In the genomic region with DNA sequence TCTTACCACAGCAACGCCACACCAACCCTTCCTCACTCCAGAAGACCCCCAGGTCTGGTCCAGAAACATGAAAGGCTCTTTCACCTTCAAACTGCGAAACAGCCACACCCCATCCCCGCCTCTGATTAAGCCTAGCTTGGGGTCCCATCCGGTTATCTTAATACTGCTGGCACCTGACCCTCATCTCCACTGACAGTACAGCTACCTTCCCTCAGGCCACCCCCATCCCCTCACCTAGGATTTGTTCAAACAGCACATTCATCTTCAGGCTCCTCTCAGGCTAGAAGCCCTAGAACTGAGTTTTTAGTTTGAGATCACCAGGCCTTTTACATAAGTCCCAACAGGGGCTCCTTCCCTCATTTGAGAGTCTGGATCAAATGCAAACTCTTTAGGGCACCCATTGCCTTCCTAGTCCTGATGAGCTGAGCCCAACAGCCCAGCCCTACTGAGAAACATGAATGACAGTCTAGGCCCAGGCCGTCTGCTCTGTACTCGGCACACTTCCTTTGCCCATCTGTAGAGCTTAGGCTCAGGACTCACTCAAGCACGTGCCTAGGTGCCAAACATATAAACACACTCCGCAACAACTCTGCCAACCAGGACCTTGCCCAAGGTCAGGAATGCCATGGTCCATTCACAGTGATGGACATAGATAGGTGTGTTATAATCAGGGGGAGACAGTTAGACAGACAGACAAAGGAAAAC, we compare ENCODE assay signal across 10 mouse cellular contexts. TPM values are rescaled to one million over a fixed set of nuclear protein-coding genes. Genes with fewer than 3 reads are reported as not detected.
DNase-seq lines count a peak whose midpoint lies in the region; ATAC-seq and TF ChIP-seq lines count a peak whose summit lies in the region.
"Had no signal": no experiment of that assay in that cellular context is flagged by ENCODE, and none has a peak within 500 bp of the region (broad histone marks: within the 10 kb centered on the region; RNA-seq: fewer than 3 reads in every experiment).

No protein-coding gene starts in this region.

- H3K9ac ChIP-seq in hindbrain, embryonic 13.5 days = peak overlapping the region; percentile 55; the same call in 1 of the 2 replicates
- no peak overlapping the region for H3K9ac ChIP-seq in embryonic facial prominence, embryonic 15.5 days
- no peak overlapping the region for H3K9ac ChIP-seq in liver, adult 2 months (ENCODE audit: low read depth, low read length)
- no peak overlapping the region for H3K9ac ChIP-seq in midbrain, postnatal 0 days (replicated peaks; ENCODE audit: low read length, poor library complexity, severe bottlenecking)
- H3K9ac ChIP-seq: intestine, embryonic 15.5 days had no signal

- H3K4me1 ChIP-seq in hindbrain, embryonic 13.5 days (replicated peaks) = peaks cover 63% of the 10 kb centered on the region
- H3K4me1 ChIP-seq in hindbrain, embryonic 10.5 days (replicated peaks) = peaks cover 21% of the 10 kb centered on the region
- H3K4me1 ChIP-seq in embryonic facial prominence, embryonic 15.5 days = peaks cover 49% of the 10 kb centered on the region
- peaks cover 46% of the 10 kb centered on the region for H3K4me1 ChIP-seq in liver, adult 2 months (ENCODE audit: control insufficient read depth, insufficient read depth, low read length)
- H3K4me1 ChIP-seq in midbrain, postnatal 0 days (ENCODE audit: insufficient read depth, low read length) = peaks cover 34% of the 10 kb centered on the region

- H3K4me3 ChIP-seq in hindbrain, embryonic 13.5 days = peak overlapping the region; percentile 24
- no peak overlapping the region for H3K4me3 ChIP-seq in hindbrain, embryonic 10.5 days
- H3K4me3 ChIP-seq in embryonic facial prominence, embryonic 15.5 days (replicated peaks) = no peak overlapping the region
- H3K4me3 ChIP-seq in liver, adult 2 months (ENCODE audit: insufficient read depth, low read depth, low read length) = no peak overlapping the region; the same call in 1 of the 2 replicates
- peak overlapping the region; percentile 18 for H3K4me3 ChIP-seq in midbrain, postnatal 0 days (ENCODE audit: low read depth, low read length)
- H3K4me3 ChIP-seq: heart, embryonic 10.5 days; intestine, embryonic 15.5 days had no signal

- 79% methylated on average over 8 of the region's 8 CpGs for WGBS in hindbrain, embryonic 13.5 days
- 87% methylated on average over 8 of the region's 8 CpGs for WGBS in hindbrain, embryonic 10.5 days
- 74% methylated on average over 8 of the region's 8 CpGs for WGBS in embryonic facial prominence, embryonic 15.5 days
- WGBS in liver, adult 2 months = 50% methylated on average over 8 of the region's 8 CpGs
- 76% methylated on average over 8 of the region's 8 CpGs for WGBS in midbrain, postnatal 0 days

- DNase-seq in hindbrain, embryonic 10.5 days (ENCODE audit: low spot score) = no peak
- peak; percentile 77 for DNase-seq in liver, adult 2 months (ENCODE audit: extremely low read depth, low read depth, low spot score)
- DNase-seq in midbrain, postnatal 0 days (ENCODE audit: low spot score) = no peak
- DNase-seq in heart, postnatal 25 days (ENCODE audit: low spot score) = no peak
- DNase-seq in urinary bladder, postnatal 4 days (ENCODE audit: low spot score in 2 of 2) = no peak

- H3K27ac ChIP-seq in hindbrain, embryonic 13.5 days = no peak overlapping the region
- no peak overlapping the region for H3K27ac ChIP-seq in hindbrain, embryonic 10.5 days
- H3K27ac ChIP-seq in embryonic facial prominence, embryonic 15.5 days (replicated peaks) = no peak overlapping the region
- peak overlapping the region; percentile 74 for H3K27ac ChIP-seq in liver, adult 2 months (replicated peaks; ENCODE audit: insufficient read depth, low read depth, low read length)
- no peak overlapping the region for H3K27ac ChIP-seq in midbrain, postnatal 0 days (ENCODE audit: low read depth, low read length)
- H3K27ac ChIP-seq: heart, embryonic 10.5 days; intestine, embryonic 15.5 days had no signal

- no peaks in the 10 kb centered on the region for H3K9me3 ChIP-seq in hindbrain, embryonic 13.5 days
- no peaks in the 10 kb centered on the region for H3K9me3 ChIP-seq in hindbrain, embryonic 10.5 days
- H3K9me3 ChIP-seq in embryonic facial prominence, embryonic 15.5 days (replicated peaks) = no peaks in the 10 kb centered on the region
- no peaks in the 10 kb centered on the region for H3K9me3 ChIP-seq in midbrain, postnatal 0 days (ENCODE audit: low read length)
- H3K9me3 ChIP-seq: heart, embryonic 10.5 days; intestine, embryonic 15.5 days had no signal

- H3K4me2 ChIP-seq in hindbrain, embryonic 13.5 days = peak overlapping the region; percentile 49
- H3K4me2 ChIP-seq in embryonic facial prominence, embryonic 15.5 days (replicated peaks) = peak overlapping the region; percentile 4; the same call in 1 of the 2 replicates
- H3K4me2 ChIP-seq in midbrain, postnatal 0 days (ENCODE audit: low read depth, low read length, poor library complexity, severe bottlenecking) = peak overlapping the region; percentile 95
- H3K4me2 ChIP-seq: intestine, embryonic 15.5 days had no signal

- H3K27me3 ChIP-seq in hindbrain, embryonic 13.5 days = peaks cover 14% of the 10 kb centered on the region
- H3K27me3 ChIP-seq in hindbrain, embryonic 10.5 days (ENCODE audit: insufficient read depth, poor library complexity, severe bottlenecking) = peaks cover 51% of the 10 kb centered on the region
- peaks cover 8% of the 10 kb centered on the region for H3K27me3 ChIP-seq in embryonic facial prominence, embryonic 15.5 days
- H3K27me3 ChIP-seq in liver, adult 2 months (ENCODE audit: control insufficient read depth, insufficient read depth, low read length) = no peaks in the 10 kb centered on the region
- H3K27me3 ChIP-seq in midbrain, postnatal 0 days (ENCODE audit: insufficient read depth, low read length) = no peaks in the 10 kb centered on the region
- H3K27me3 ChIP-seq: CH12.LX; intestine, embryonic 15.5 days had no signal

- intact Hi-C loops in heart, postnatal 25 days (cut with DNase I) = loop anchor here (5.0 to 10.0 kb wide), 2 partner anchors 33 to 50 kb away; no protein-coding TSS in a partner anchor

- TF ChIP-seq POLR2A in liver, adult 2 months (IDR thresholded peaks at IDR 0.05; ENCODE audit: extremely low read depth, insufficient read depth, low read length) = no peak

- no peak for ATAC-seq in hindbrain, embryonic 13.5 days (ENCODE audit: low FRiP score)
- no peak for ATAC-seq in embryonic facial prominence, embryonic 15.5 days (ENCODE audit: insufficient number of reproducible peaks, low FRiP score, low TSS enrichment, low read depth)
- no peak for ATAC-seq in midbrain, postnatal 0 days (ENCODE audit: low FRiP score)
- ATAC-seq: intestine, embryonic 15.5 days had no signal

- TF ChIP-seq CTCF in liver, adult 2 months (IDR thresholded peaks at IDR 0.05; ENCODE audit: low read depth, low read length) = no peak
- no peak for TF ChIP-seq CTCF in midbrain, postnatal 0 days (IDR thresholded peaks at IDR 0.05)

- H3K36me3 ChIP-seq in hindbrain, embryonic 13.5 days = no peaks in the 10 kb centered on the region
- no peaks in the 10 kb centered on the region; the same call in 1 of the 2 replicates for H3K36me3 ChIP-seq in hindbrain, embryonic 10.5 days
- no peaks in the 10 kb centered on the region for H3K36me3 ChIP-seq in embryonic facial prominence, embryonic 15.5 days
- peaks cover 9% of the 10 kb centered on the region for H3K36me3 ChIP-seq in liver, adult 2 months (ENCODE audit: control insufficient read depth, insufficient read depth, low read length)
- no peaks in the 10 kb centered on the region for H3K36me3 ChIP-seq in midbrain, postnatal 0 days (ENCODE audit: insufficient read depth, low read length)
- H3K36me3 ChIP-seq: heart, embryonic 10.5 days; intestine, embryonic 15.5 days had no signal

- H3K79me2 ChIP-seq in liver, adult 2 months (ENCODE audit: control insufficient read depth, insufficient read depth, low read length) = peaks cover 56% of the 10 kb centered on the region

RNA-seq across cellular contexts. Expression of a gene that starts 5.3 kb away (rescaled TPM):
- polyA plus RNA-seq in hindbrain, embryonic 13.5 days (2015; fragmentation: Nextera tagmentation; extraction: Ambion mirVana) = 2.6 and 2.8 TPM in 2 replicates
- polyA plus RNA-seq in hindbrain, embryonic 10.5 days (2016; fragmentation: Nextera tagmentation; extraction: Ambion mirVana) = 0.77 and 1.1 TPM in 2 replicates
- 2.0 and 2.2 TPM in 2 replicates for polyA plus RNA-seq in embryonic facial prominence, embryonic 15.5 days (2015; fragmentation: Nextera tagmentation; extraction: Ambion mirVana)
- 23.0 and 24.5 TPM in 2 replicates for total RNA-seq in liver, adult 2 months (2014; rRNA removed)
- polyA plus RNA-seq in liver, adult 2 months (2012; rRNA removed) = 10.0 and 15.0 TPM in 2 replicates
- 29.7 and 31.6 TPM in 2 replicates for total RNA-seq in midbrain, postnatal 0 days (2014; rRNA removed)
- polyA plus RNA-seq in midbrain, postnatal 0 days (2015; fragmentation: Nextera tagmentation; extraction: Ambion mirVana) = 4.1 and 4.3 TPM in 2 replicates
- 10 to 100 TPM; 22.4 to 24.1 TPM for total RNA-seq in heart, postnatal 25 days (2021)

Comparison
In these comparisons a context has a peak if more than half of its experiments do, and no peak if none do; other contexts are left out.
1. H3K4me3 ChIP-seq: peak in hindbrain, embryonic 13.5 days (single experiment) and midbrain, postnatal 0 days (single experiment); none in hindbrain, embryonic 10.5 days (single experiment), embryonic facial prominence, embryonic 15.5 days (single experiment) and liver, adult 2 months (single experiment).
2. H3K4me2 ChIP-seq: peak in every context shown above with its lines; median percentile 95 in midbrain, postnatal 0 days; 49 in hindbrain, embryonic 13.5 days; 4 in embryonic facial prominence, embryonic 15.5 days.